Mouse (Mus musculus) adrenal gland, postnatal 10 days (tissue): Measurements from ENCODE around the gene Agpat2. TPM values are rescaled to one million over a fixed set of nuclear protein-coding genes. Genes with fewer than 3 reads are reported as not detected.

Experiments
- microRNA-seq: library from miRNA; unstranded; fragments of <30 nt; microRNA quantifications from one replicate; pipeline ENCODE4 v1.2.0, GENCODE M21; 2021
- total RNA-seq, 2 experiments: library from RNA; stranded (reverse); gene quantifications; 2 replicates each; pipeline ENCODE4 v1.2.3; 2021

Agpat2 gene
- total RNA-seq, 2 experiments from 2014 or later, result 333 to 433 TPM

Small RNA genes within 50 kb of the gene (microRNA-seq; reads per million reads assigned to microRNA genes)
- gene Mir126a, result 3.7 reads per million
- gene Mir126b, result not detected

Other genes with a start within 250 kb of the Agpat2 start
- gene Card9, start 243.5 kb downstream of the Agpat2 start, total RNA-seq, result 1 to 10 TPM; 1.5 to 2.2 TPM
- gene Snapc4, start 223.8 kb downstream of the Agpat2 start, total RNA-seq, result 10 to 100 TPM; 19.6 to 33.0 TPM
- gene Entr1, start 215.1 kb downstream of the Agpat2 start, total RNA-seq, result 10 to 100 TPM; 76.5 to 78.7 TPM
- gene Pmpca, start 215.1 kb downstream of the Agpat2 start, total RNA-seq, result 100 to 1,000 TPM; 125 to 129 TPM
- gene Inpp5e, start 195.2 kb downstream of the Agpat2 start, total RNA-seq, result 10 to 100 TPM; 17.0 to 22.5 TPM
- 10 to 100 TPM; 47.6 to 48.4 TPM for gene Sec16a, start 159.2 kb downstream of the Agpat2 start, total RNA-seq
- 10 to 100 TPM; 27.1 to 36.4 TPM for gene Notch1, start 87.8 kb downstream of the Agpat2 start, total RNA-seq
- gene Egfl7, start 24.4 kb downstream of the Agpat2 start, total RNA-seq, result 100 to 1,000 TPM; 210 to 304 TPM
- gene Gm20532, start 17.8 kb downstream of the Agpat2 start, total RNA-seq, result not detected
- 10 to 100 TPM in 1 of 2 experiments, 1 to 10 TPM in 1; 9.1 to 17.1 TPM for gene Fam69b, start 24.0 kb upstream of the Agpat2 start, total RNA-seq
- not detected for gene Lcn4, start 66.9 kb upstream of the Agpat2 start, total RNA-seq